Mouse (Mus musculus) cortical plate, adult 2 months (tissue): ENCODE data around the gene Dlg2.

Source experiments
- CTCF ChIP-seq: fragments of 200-500 bp; IDR thresholded peaks from 2 replicates; pipeline ENCODE4 v1.5.1; 2011; ENCODE audit warnings: mild to moderate bottlenecking, control low read depth, low read length; ENCODE audit not compliant: insufficient read depth; ENCODE audit errors: extremely low read depth
- POLR2A ChIP-seq: fragments of 200-500 bp; IDR thresholded peaks from 2 replicates; pipeline ENCODE4 v1.6.1; 2011; ENCODE audit warnings: mild to moderate bottlenecking, low read length, control low read depth; ENCODE audit not compliant: insufficient read depth; ENCODE audit errors: extremely low read depth

GRCm38 (mm10) chr7:91434739-91435138, 958.3 kb downstream of the Dlg2 start:
- no peak for TF ChIP-seq CTCF
- TF ChIP-seq POLR2A, result no peak
